Mouse (Mus musculus) megakaryocyte, embryonic 14.5 days (primary cell): Measurements from ENCODE around the gene Gpr152. TPM values are rescaled to one million over a fixed set of nuclear protein-coding genes. Genes with fewer than 3 reads are reported as not detected.

Experiments
- H3K27me3 ChIP-seq: replicated peaks from 2 replicates; pipeline ENCODE3; 2012; ENCODE audit warnings: inconsistent platforms
- H3K36me3 ChIP-seq: replicated peaks from 2 replicates; pipeline ENCODE3; 2012; ENCODE audit warnings: low read length, inconsistent platforms, mixed read lengths
- H3K4me1 ChIP-seq: 2 replicates; pipeline ENCODE4 v1.6.1; 2012; ENCODE audit warnings: inconsistent platforms
- H3K4me3 ChIP-seq: replicated peaks from 2 replicates; pipeline ENCODE3; 2012; ENCODE audit warnings: moderate library complexity, mild to moderate bottlenecking, inconsistent platforms
- H3K9me3 ChIP-seq: 2 replicates; pipeline ENCODE4 v1.6.1; 2012; ENCODE audit warnings: inconsistent platforms
- FLI1 ChIP-seq: IDR thresholded peaks from 2 replicates; pipeline ENCODE4 v1.6.1; 2012; ENCODE audit warnings: low read length, inconsistent platforms, mixed read lengths
- GATA1 ChIP-seq: IDR thresholded peaks from 3 replicates; pipeline ENCODE4 v1.6.1; 2012; ENCODE audit warnings: mixed read lengths, low read length, inconsistent platforms, borderline replicate concordance
- polyA plus RNA-seq: library from polyadenylated mRNA; stranded (reverse); fragments of >175 nt; gene quantifications from 2 replicates; pipeline ENCODE4 v1.2.3, GENCODE M21; 2012; ENCODE audit warnings: low replicate concordance; ENCODE audit not compliant: insufficient read depth

Gpr152 gene
- polyA plus RNA-seq, result not detected in 2 replicates

DNA sequence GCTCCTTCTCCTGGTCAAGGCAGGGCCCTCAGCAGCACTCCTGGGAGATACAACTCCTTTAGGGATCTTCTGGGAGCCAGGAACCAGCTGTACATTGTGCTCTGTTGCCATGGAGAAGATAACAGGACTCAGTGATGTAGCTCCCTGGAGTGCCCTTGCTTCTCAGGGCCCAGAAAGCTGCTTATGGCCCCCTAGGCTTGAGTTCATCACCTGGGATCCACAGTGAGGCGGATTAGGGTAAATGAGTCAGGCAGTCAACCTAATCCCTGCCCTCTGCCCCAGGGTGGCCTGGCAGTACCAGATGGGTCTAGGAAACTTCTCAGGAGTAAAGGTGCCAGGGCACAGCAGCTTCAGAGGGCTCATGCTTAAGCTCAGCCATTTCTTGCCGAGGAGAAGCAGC, at the start of gene Gpr152:
Gene Gpr152 (plus strand): TSS at position 342 of the 400 bp plus-strand sequence.
- no peak within 1 kb of the TSS for H3K4me3 ChIP-seq
- TF ChIP-seq FLI1, result no peak
- TF ChIP-seq GATA1, result no peak
- no peaks in the 10 kb centered on the region for H3K36me3 ChIP-seq
- no peaks in the 10 kb centered on the region for H3K9me3 ChIP-seq
- H3K4me1 ChIP-seq, result peaks cover 61% of the 10 kb centered on the region
- H3K27me3 ChIP-seq, result peaks cover 42% of the 10 kb centered on the region

- peaks cover 46% of the 10 kb centered on the region for H3K27me3 ChIP-seq
- TF ChIP-seq GATA1, result no peak
- TF ChIP-seq FLI1, result no peak
- peaks cover 49% of the 10 kb centered on the region for H3K4me1 ChIP-seq
- no peaks in the 10 kb centered on the region for H3K9me3 ChIP-seq
- H3K4me3 ChIP-seq, result peak overlapping the region; percentile 4
- no peaks in the 10 kb centered on the region for H3K36me3 ChIP-seq
Measured at GRCm38 (mm10) chr19:4090446-4090845, 49.1 kb upstream of the Gpr152 start.

GRCm38 (mm10) chr19:4091383-4091782, 48.2 kb upstream of the Gpr152 start:
- Histone ChIP-seq H3K4me3 (no peak overlapping the region), H3K36me3 (no peaks in the 10 kb centered on the region), H3K4me1 (peaks cover 45% of the 10 kb centered on the region), H3K9me3 (no peaks in the 10 kb centered on the region), H3K27me3 (peaks cover 36% of the 10 kb centered on the region)
- no peak for TF ChIP-seq GATA1
- no peak for TF ChIP-seq FLI1

DNA sequence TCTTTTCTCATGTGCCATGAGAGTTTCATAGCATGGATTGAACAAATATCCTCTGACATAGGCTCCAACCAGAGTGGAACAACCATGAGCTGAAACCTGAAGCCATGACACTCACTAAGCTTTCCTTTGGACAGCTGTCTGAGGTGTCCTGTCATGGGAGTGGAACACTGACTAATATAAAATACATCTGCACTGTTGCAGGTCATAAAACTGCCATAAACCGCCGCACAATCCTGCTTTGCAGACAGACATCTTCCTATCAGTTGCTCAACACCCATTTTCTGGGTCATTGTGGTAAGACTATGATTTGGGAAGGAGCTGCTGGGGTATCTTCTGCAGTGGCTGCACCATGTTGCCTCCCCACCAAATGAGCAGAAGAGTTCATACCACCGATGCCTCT, 46.8 kb upstream of the Gpr152 start:
- no peak for TF ChIP-seq GATA1
- TF ChIP-seq FLI1, result no peak
- H3K4me1 ChIP-seq, result peaks cover 43% of the 10 kb centered on the region
- H3K36me3 ChIP-seq, result no peaks in the 10 kb centered on the region
- no peak overlapping the region for H3K4me3 ChIP-seq
- no peaks in the 10 kb centered on the region for H3K9me3 ChIP-seq
- H3K27me3 ChIP-seq, result peaks cover 27% of the 10 kb centered on the region

- no peak overlapping the region for H3K4me3 ChIP-seq
- TF ChIP-seq FLI1 (no peak), GATA1 (no peak)
Measured at GRCm38 (mm10) chr19:4093772-4094171, 45.8 kb upstream of the Gpr152 start.

GRCm38 (mm10) chr19:4094348-4094747, 45.2 kb upstream of the Gpr152 start:
- H3K27me3 ChIP-seq, result peaks cover 16% of the 10 kb centered on the region
- H3K36me3 ChIP-seq, result peaks cover 11% of the 10 kb centered on the region
- no peak overlapping the region for H3K4me3 ChIP-seq
- no peak for TF ChIP-seq GATA1
- TF ChIP-seq FLI1, result no peak
- no peaks in the 10 kb centered on the region for H3K9me3 ChIP-seq
- peaks cover 51% of the 10 kb centered on the region for H3K4me1 ChIP-seq

More at GRCm38 (mm10) chr19:4093772-4094171, 45.8 kb upstream of the Gpr152 start:
- no peaks in the 10 kb centered on the region for H3K9me3 ChIP-seq
- peaks cover 45% of the 10 kb centered on the region for H3K4me1 ChIP-seq
- peaks cover 22% of the 10 kb centered on the region for H3K27me3 ChIP-seq
- peaks cover 10% of the 10 kb centered on the region for H3K36me3 ChIP-seq

- peaks cover 11% of the 10 kb centered on the region for H3K36me3 ChIP-seq
- no peak overlapping the region for H3K4me3 ChIP-seq
- peaks cover 13% of the 10 kb centered on the region for H3K27me3 ChIP-seq
- TF ChIP-seq FLI1 (no peak), GATA1 (no peak)
- peaks cover 55% of the 10 kb centered on the region for H3K4me1 ChIP-seq
- H3K9me3 ChIP-seq, result no peaks in the 10 kb centered on the region
Measured at GRCm38 (mm10) chr19:4094774-4095303, 44.7 kb upstream of the Gpr152 start.

DNA sequence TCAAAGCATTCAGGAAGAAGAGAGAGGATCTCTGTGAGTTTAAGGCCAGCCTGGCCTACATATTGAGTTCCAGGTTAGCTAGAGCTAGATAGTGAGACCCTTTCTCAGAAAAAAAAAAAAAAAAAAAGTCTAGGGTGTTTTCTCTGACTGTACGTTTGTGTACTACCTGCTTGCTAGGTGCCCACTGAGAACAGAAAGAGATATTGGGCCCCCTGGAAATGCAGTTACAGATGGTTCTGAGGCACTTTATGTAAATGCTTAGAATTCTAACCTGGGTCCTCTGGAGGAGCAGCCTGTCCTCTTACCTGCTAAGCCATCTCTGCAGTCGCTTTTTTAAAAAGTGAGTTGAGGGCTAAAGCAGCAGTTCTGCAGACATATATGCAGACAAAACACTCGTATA, 43.8 kb upstream of the Gpr152 start:
- TF ChIP-seq FLI1 (no peak), GATA1 (no peak)
- Histone ChIP-seq H3K4me3 (no peak overlapping the region), H3K27me3 (peaks cover 7% of the 10 kb centered on the region), H3K9me3 (no peaks in the 10 kb centered on the region), H3K36me3 (peaks cover 11% of the 10 kb centered on the region), H3K4me1 (peaks cover 59% of the 10 kb centered on the region)

- Histone ChIP-seq H3K27me3 (peaks cover 6% of the 10 kb centered on the region), H3K4me3 (peak within 1 kb of the TSS; percentile 96), H3K4me1 (peaks cover 62% of the 10 kb centered on the region), H3K9me3 (no peaks in the 10 kb centered on the region), H3K36me3 (peaks cover 22% of the 10 kb centered on the region)
- TF ChIP-seq FLI1 (no peak), GATA1 (no peak)
Measured at GRCm38 (mm10) chr19:4096642-4097440, 42.7 kb upstream of the Gpr152 start, which contains the start of gene Cdk2ap2. Cdk2ap2 (plus strand) TSS chr19:4097182.

DNA sequence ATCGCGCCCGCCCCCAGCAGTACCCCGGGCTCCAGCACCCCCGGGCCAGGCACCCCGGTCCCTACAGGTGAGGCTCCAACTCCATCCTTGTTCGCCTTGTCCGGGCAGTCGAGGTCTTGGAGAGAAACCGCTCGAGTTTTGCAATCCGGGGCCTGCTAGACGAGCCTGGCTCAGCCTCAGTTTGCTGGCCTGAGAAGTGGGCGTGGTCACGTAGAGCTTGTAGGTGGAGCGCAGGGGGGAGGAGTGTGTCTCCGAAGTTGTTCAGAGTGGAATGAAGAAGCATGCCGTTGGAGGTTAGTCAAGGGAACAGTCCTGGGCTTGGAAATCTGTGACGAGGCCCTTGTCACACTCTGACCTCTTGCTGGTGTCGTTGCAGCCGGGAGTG, 42.2 kb upstream of the Gpr152 start:
- Histone ChIP-seq H3K4me1 (peaks cover 66% of the 10 kb centered on the region), H3K9me3 (no peaks in the 10 kb centered on the region), H3K36me3 (peaks cover 28% of the 10 kb centered on the region), H3K4me3 (peak overlapping the region; percentile 96), H3K27me3 (peaks cover 6% of the 10 kb centered on the region)
- TF ChIP-seq GATA1, result no peak
- TF ChIP-seq FLI1, result no peak
